Mouse (Mus musculus): ENCODE results near the gene Gm20388. TPM values are rescaled to one million over a fixed set of nuclear protein-coding genes. Genes with fewer than 3 reads are reported as not detected.
A peak's percentile ranks its signal among the peaks of the same experiment; 100 is the strongest.

Gene Gm20388
- polyA plus RNA-seq, 1 experiment, result 28.1 TPM

DNA sequence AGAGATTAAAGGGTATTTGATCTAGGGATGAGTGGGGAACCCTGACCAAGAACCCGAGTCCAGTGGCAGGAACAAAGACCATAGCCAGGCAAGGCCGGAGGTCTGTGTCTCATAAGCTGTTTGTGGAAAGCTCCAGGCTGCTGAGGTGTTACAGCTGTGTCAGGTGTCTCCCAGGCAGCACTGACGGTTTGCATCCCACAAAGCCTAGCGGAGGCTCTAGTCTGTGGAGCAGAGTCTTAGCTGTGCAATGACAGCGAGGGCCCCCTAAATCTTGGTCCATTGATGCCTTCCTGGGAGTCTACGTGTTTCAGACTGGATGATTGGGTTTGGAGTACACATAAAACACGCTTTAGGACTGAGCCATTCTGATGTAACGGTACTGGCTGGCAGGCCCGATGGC, 3491.3 kb downstream of the Gm20388 start:
- Histone ChIP-seq H3K27me3 (ENCODE audit: control insufficient read depth, insufficient read depth, low read length, poor library complexity, severe bottlenecking) (no peaks in the 10 kb centered on the region), H3K9ac (ENCODE audit: low read depth, poor library complexity, severe bottlenecking) (no peak overlapping the region), H3K9me3 (replicated peaks; ENCODE audit: control insufficient read depth, insufficient read depth, low read length, poor library complexity, severe bottlenecking) (no peaks in the 10 kb centered on the region), H3K4me3 (ENCODE audit: low read depth, low read length) (no peak overlapping the region), H3K27ac (ENCODE audit: insufficient read depth, low read length) (no peak overlapping the region), H3K36me3 (ENCODE audit: control insufficient read depth, insufficient read depth, low read length, poor library complexity, severe bottlenecking) (peaks cover 13% of the 10 kb centered on the region), H3K4me1 (ENCODE audit: control insufficient read depth, insufficient read depth, low read length) (no peaks in the 10 kb centered on the region)
- TF ChIP-seq POLR2A (IDR thresholded peaks at IDR 0.05; ENCODE audit: insufficient read depth, low read length) (no peak), CTCF (IDR thresholded peaks at IDR 0.05; ENCODE audit: low read depth, low read length) (no peak), EP300 (IDR thresholded peaks at IDR 0.05; ENCODE audit: insufficient read depth, low read depth, low read length) (no peak)

DNA sequence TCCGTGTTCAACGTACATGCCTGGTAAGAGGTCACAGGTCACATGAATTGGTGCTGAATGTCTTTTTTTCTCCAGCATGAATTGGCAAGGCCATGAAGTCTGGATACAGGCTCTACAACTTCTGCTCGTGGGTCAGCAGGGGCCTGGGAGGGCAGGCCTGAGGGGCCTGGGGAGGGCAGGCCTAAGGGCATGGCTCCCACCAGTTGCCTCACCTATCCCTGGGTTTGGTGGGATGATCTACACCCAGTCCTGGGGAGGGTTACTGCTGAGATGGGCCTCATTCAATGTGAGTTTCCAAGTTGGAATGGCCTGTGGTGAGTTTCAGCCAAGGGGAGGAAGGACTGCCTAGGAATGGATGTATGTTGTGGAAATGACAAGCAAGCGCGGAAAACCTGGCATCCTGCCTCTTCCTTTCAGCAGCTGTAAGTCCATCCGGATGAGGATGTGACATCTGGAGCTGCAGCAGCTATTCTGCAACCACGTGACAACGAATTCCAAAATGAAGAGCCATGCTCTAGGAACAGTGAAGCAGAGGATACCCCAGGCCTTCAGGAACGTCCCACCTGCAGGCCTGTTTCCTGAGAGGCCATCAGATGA, 3492.2 kb downstream of the Gm20388 start:
- H3K4me1 ChIP-seq (ENCODE audit: control insufficient read depth, insufficient read depth, low read length), result peaks cover 2% of the 10 kb centered on the region
- H3K27ac ChIP-seq (ENCODE audit: insufficient read depth, low read length), result no peak overlapping the region
- no peak overlapping the region for H3K9ac ChIP-seq (ENCODE audit: low read depth, poor library complexity, severe bottlenecking)
- H3K4me3 ChIP-seq (ENCODE audit: low read depth, low read length), result no peak overlapping the region
- no peaks in the 10 kb centered on the region for H3K27me3 ChIP-seq (ENCODE audit: control insufficient read depth, insufficient read depth, low read length, poor library complexity, severe bottlenecking)
- H3K36me3 ChIP-seq (ENCODE audit: control insufficient read depth, insufficient read depth, low read length, poor library complexity, severe bottlenecking), result peaks cover 13% of the 10 kb centered on the region
- no peak for TF ChIP-seq EP300 (IDR thresholded peaks at IDR 0.05; ENCODE audit: insufficient read depth, low read depth, low read length)
- TF ChIP-seq POLR2A (IDR thresholded peaks at IDR 0.05; ENCODE audit: insufficient read depth, low read length), result no peak
- TF ChIP-seq CTCF (IDR thresholded peaks at IDR 0.05; ENCODE audit: low read depth, low read length), result no peak
- H3K9me3 ChIP-seq (replicated peaks; ENCODE audit: control insufficient read depth, insufficient read depth, low read length, poor library complexity, severe bottlenecking), result no peaks in the 10 kb centered on the region

DNA sequence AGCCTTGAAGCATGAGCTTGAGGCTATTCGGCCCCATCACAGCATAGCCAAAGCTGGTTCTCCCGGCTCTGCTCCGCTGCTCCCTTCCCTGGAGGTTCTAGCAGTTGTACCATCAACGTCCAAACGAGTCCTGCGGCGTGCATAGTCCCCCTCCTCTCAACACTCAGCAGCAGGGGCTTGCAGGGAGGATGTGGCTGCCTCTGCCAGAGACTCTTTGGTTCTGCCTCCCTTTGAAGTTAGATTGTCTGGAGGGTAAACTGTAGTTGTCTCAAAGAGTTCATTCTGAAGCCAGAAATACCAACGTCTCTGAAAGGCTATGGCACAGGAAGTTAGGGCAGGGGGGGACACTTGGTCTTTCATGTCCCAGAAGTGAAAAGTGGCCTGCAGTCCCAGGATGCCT, 3493.9 kb downstream of the Gm20388 start:
- no peak overlapping the region for H3K27ac ChIP-seq (ENCODE audit: insufficient read depth, low read length)

DNA sequence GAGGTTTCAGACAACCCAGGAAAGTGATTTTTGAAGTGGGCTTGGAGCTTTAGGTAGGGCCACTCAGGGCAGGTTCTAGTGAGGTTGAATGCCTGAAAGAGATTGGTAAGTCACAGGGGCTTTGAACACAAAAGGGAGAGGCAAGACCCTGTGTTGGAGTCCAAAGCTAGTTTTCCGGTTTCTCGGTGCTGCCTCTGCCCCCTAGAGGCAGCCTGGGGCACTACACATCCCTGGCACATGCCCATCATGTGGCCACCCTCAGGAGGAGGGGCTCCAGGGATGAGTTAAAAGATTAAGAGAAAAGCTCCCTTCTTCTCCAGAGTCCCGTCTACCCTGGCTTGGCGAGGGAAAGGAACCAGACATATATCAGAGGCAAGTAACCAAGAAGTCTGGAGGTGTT, 3496.1 kb downstream of the Gm20388 start, which contains the start of gene Mc1r:
TSS of gene Mc1r (plus strand) at position 322 of the 400 bp plus-strand sequence.
- H3K27me3 ChIP-seq (ENCODE audit: control insufficient read depth, insufficient read depth, low read length, poor library complexity, severe bottlenecking), result no peaks in the 10 kb centered on the region
- H3K4me3 ChIP-seq (ENCODE audit: low read depth, low read length), result no peak within 1 kb of the TSS
- TF ChIP-seq CTCF (IDR thresholded peaks at IDR 0.05; ENCODE audit: low read depth, low read length) (peak; percentile 91), POLR2A (IDR thresholded peaks at IDR 0.05; ENCODE audit: insufficient read depth, low read length) (no peak)
- no peaks in the 10 kb centered on the region for H3K36me3 ChIP-seq (ENCODE audit: control insufficient read depth, insufficient read depth, low read length, poor library complexity, severe bottlenecking)
- H3K4me1 ChIP-seq (ENCODE audit: control insufficient read depth, insufficient read depth, low read length), result peaks cover 4% of the 10 kb centered on the region
- H3K9ac ChIP-seq (ENCODE audit: low read depth, poor library complexity, severe bottlenecking), result no peak within 1 kb of the TSS
- no peak within 1 kb of the TSS for H3K27ac ChIP-seq (ENCODE audit: insufficient read depth, low read length)
- no peaks in the 10 kb centered on the region for H3K9me3 ChIP-seq (replicated peaks; ENCODE audit: control insufficient read depth, insufficient read depth, low read length, poor library complexity, severe bottlenecking)

More for the DNA sequence above, 3493.9 kb downstream of the Gm20388 start:
- Histone ChIP-seq H3K27me3 (ENCODE audit: control insufficient read depth, insufficient read depth, low read length, poor library complexity, severe bottlenecking) (no peaks in the 10 kb centered on the region), H3K4me1 (ENCODE audit: control insufficient read depth, insufficient read depth, low read length) (peaks cover 4% of the 10 kb centered on the region), H3K36me3 (ENCODE audit: control insufficient read depth, insufficient read depth, low read length, poor library complexity, severe bottlenecking) (peaks cover under 1% of the 10 kb centered on the region; the same call in 1 of the 2 replicates), H3K9me3 (replicated peaks; ENCODE audit: control insufficient read depth, insufficient read depth, low read length, poor library complexity, severe bottlenecking) (no peaks in the 10 kb centered on the region), H3K9ac (ENCODE audit: low read depth, poor library complexity, severe bottlenecking) (no peak overlapping the region), H3K4me3 (ENCODE audit: low read depth, low read length) (no peak overlapping the region)
- no peak for TF ChIP-seq CTCF (IDR thresholded peaks at IDR 0.05; ENCODE audit: low read depth, low read length)

DNA sequence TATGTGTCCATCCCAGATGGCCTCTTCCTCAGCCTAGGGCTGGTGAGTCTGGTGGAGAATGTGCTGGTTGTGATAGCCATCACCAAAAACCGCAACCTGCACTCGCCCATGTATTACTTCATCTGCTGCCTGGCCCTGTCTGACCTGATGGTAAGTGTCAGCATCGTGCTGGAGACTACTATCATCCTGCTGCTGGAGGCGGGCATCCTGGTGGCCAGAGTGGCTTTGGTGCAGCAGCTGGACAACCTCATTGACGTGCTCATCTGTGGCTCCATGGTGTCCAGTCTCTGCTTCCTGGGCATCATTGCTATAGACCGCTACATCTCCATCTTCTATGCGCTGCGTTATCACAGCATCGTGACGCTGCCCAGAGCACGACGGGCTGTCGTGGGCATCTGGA, 3497.0 kb downstream of the Gm20388 start:
- H3K27me3 ChIP-seq (ENCODE audit: control insufficient read depth, insufficient read depth, low read length, poor library complexity, severe bottlenecking), result no peaks in the 10 kb centered on the region
- H3K9me3 ChIP-seq (replicated peaks; ENCODE audit: control insufficient read depth, insufficient read depth, low read length, poor library complexity, severe bottlenecking), result no peaks in the 10 kb centered on the region
- TF ChIP-seq POLR2A (IDR thresholded peaks at IDR 0.05; ENCODE audit: insufficient read depth, low read length) (no peak), EP300 (IDR thresholded peaks at IDR 0.05; ENCODE audit: insufficient read depth, low read depth, low read length) (no peak), CTCF (IDR thresholded peaks at IDR 0.05; ENCODE audit: low read depth, low read length) (no peak)
- no peak overlapping the region for H3K4me3 ChIP-seq (ENCODE audit: low read depth, low read length)
- H3K36me3 ChIP-seq (ENCODE audit: control insufficient read depth, insufficient read depth, low read length, poor library complexity, severe bottlenecking), result no peaks in the 10 kb centered on the region
- no peak overlapping the region for H3K9ac ChIP-seq (ENCODE audit: low read depth, poor library complexity, severe bottlenecking)
- no peak overlapping the region for H3K27ac ChIP-seq (ENCODE audit: insufficient read depth, low read length)
- H3K4me1 ChIP-seq (ENCODE audit: control insufficient read depth, insufficient read depth, low read length), result peaks cover 4% of the 10 kb centered on the region

DNA sequence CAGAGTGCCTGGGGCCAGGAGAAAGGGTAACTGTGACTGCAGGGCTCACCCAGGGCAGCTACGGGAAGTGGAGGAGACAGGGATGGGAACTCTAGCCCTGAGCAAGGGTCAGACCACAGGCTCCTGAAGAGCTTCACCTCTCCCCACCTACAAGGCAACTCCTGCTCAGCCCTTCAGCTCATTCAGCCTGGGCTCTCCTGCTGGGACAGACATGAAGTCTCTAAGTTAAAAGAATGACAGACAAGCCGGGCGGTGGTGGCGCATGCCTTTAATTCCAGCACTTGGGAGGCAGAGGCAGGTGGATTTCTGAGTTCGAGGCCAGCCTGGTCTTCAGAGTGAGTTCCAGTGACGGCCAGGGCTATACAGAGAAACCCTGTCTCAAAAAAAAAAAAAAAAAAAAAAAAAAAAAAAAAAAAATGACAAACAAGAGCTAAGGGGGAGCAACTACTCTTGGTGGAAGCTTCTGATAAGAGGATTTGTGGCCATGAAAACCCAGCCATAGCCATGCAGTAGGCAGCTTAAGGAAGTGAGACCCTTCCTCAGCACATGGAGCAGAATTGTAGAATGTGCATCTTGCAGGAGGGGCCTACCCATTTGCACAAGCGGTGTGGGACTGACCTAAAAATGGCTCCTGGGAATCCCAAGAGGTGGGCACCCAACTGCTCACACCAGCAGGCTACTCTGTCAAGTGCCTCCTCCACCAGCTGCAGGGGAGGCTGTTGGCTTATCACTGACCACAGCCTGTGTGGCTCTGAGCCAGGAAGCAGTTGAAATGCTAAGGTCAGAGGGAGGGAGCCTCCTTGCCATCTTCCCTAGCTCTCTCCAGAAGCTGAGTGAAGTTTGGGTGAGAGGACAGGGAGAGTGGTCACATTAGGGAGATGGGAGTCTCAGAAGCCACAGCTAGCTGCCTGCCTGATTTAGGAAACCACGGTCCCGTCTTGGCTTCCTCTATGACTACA, 3498.2 kb downstream of the Gm20388 start:
- no peak for TF ChIP-seq CTCF (IDR thresholded peaks at IDR 0.05; ENCODE audit: low read depth, low read length)
- TF ChIP-seq EP300 (IDR thresholded peaks at IDR 0.05; ENCODE audit: insufficient read depth, low read depth, low read length), result no peak
- no peak for TF ChIP-seq POLR2A (IDR thresholded peaks at IDR 0.05; ENCODE audit: insufficient read depth, low read length)
- H3K27me3 ChIP-seq (ENCODE audit: control insufficient read depth, insufficient read depth, low read length, poor library complexity, severe bottlenecking), result no peaks in the 10 kb centered on the region
- peaks cover 8% of the 10 kb centered on the region for H3K4me1 ChIP-seq (ENCODE audit: control insufficient read depth, insufficient read depth, low read length)
- no peak overlapping the region for H3K9ac ChIP-seq (ENCODE audit: low read depth, poor library complexity, severe bottlenecking)
- H3K27ac ChIP-seq (ENCODE audit: insufficient read depth, low read length), result no peak overlapping the region
- no peaks in the 10 kb centered on the region for H3K9me3 ChIP-seq (replicated peaks; ENCODE audit: control insufficient read depth, insufficient read depth, low read length, poor library complexity, severe bottlenecking)
- no peaks in the 10 kb centered on the region for H3K36me3 ChIP-seq (ENCODE audit: control insufficient read depth, insufficient read depth, low read length, poor library complexity, severe bottlenecking)
- no peak overlapping the region for H3K4me3 ChIP-seq (ENCODE audit: low read depth, low read length)

Data from ES-Bruce4 (cell line).